Mouse (Mus musculus): Measurements from ENCODE around the gene Alg14.

DNA sequence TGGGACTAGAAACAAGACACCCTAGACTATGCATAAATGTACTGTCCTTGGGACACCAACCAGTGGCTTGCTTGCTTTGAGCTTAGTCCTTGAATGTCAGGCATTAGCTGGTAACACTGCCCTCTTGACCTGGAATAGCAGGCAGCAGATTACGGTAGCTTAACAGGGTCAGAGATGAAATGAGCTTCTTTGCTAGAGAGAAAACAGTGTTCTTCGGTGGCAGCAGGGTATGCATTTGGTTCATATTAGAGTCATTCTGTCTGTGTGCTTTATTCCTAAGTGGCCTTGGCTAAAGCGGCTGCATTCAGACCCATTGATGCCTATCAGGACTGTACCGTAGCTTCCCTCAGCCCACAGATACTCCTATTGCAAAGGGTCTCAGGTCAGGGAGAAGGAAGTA is 72.8 kb downstream of the Alg14 start:
- TF ChIP-seq POLR2A (IDR thresholded peaks at IDR 0.05; ENCODE audit: borderline replicate concordance, low read depth, low read length) (no peak), CTCF (IDR thresholded peaks at IDR 0.05; ENCODE audit: low read depth, low read length) (no peak)
